Mouse (Mus musculus) embryonic facial prominence, embryonic 12.5 days (tissue): ENCODE measurements at regions not wholly inside any gene's neighbourhood (a gene's known extent, or its start where the extent isn't known, plus 50 kb on each side); places are given as distances from the start of the nearest gene placed in this dataset.
"Not testable (repeated sequence)": the region's sequence is repeated elsewhere in the genome, so short reads cannot be mapped to it uniquely, and the experiment has no call there.

ENCODE experiments used
- ATAC-seq: fragments of 200-750 bp; cut with Nextera tagmentation; 2 replicates; pipeline ENCODE4 v1.8.0; 2017; ENCODE audit not compliant: insufficient number of reproducible peaks, insufficient read depth, low FRiP score, low TSS enrichment
- H3K27ac ChIP-seq: fragments of 300-500 bp; sonication (generic); 2 replicates; pipeline ENCODE4 v1.5.1; 2016; ENCODE audit warnings: mild to moderate bottlenecking
- H3K27me3 ChIP-seq: fragments of 300-500 bp; sonication (generic); 2 replicates; pipeline ENCODE4 v1.6.1; 2016; ENCODE audit warnings: mild to moderate bottlenecking, moderate library complexity
- H3K36me3 ChIP-seq: fragments of 300-500 bp; sonication (generic); 2 replicates; pipeline ENCODE4 v1.6.1; 2016; ENCODE audit warnings: mild to moderate bottlenecking
- H3K4me1 ChIP-seq: fragments of 300-500 bp; sonication (generic); 2 replicates; pipeline ENCODE4 v1.6.1; 2016
- H3K4me2 ChIP-seq: fragments of 300-500 bp; sonication (generic); replicated peaks from 2 replicates; pipeline ENCODE4 v1.6.1; 2016; ENCODE audit warnings: mild to moderate bottlenecking, moderate library complexity
- H3K4me3 ChIP-seq: fragments of 300-500 bp; sonication (generic); 2 replicates; pipeline ENCODE4 v1.5.1; 2016; ENCODE audit warnings: mild to moderate bottlenecking
- H3K9ac ChIP-seq: fragments of 300-500 bp; sonication (generic); 2 replicates; pipeline ENCODE4 v1.6.1; 2016; ENCODE audit warnings: mild to moderate bottlenecking, moderate library complexity
- H3K9me3 ChIP-seq: fragments of 300-500 bp; sonication (generic); 2 replicates; pipeline ENCODE4 v1.6.1; 2016; ENCODE audit warnings: mild to moderate bottlenecking, moderate library complexity
- WGBS: fragments of 180-500 bp; shearing (Covaris S2); methylation state at CpG from one replicate; pipeline ENCODE4 v1.1.7; 2016; 5-methylcytosine and 5-hydroxymethylcytosine counted together

DNA sequence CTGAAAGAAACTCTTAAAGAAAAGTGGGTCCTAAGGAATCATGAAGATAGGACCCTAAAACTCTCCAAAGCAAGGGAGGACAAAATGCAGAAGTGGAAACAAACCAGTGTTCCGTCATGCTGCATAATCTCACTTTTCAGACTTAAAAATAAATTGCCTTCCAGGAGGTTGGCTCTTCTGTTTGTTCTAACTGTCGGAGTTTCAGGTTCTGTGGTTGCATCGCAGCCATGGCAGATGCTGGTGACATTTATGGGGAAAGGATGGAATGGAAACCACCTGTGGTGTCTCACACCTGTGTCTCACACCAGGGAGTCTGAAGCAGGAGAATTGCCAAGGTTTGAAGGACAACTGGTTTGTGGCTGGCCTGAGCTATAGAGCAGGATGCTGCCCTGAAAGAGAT, 50.9 kb upstream of the Hivep1 start:
- 76% methylated on average over 3 of the region's 3 CpGs for WGBS

DNA sequence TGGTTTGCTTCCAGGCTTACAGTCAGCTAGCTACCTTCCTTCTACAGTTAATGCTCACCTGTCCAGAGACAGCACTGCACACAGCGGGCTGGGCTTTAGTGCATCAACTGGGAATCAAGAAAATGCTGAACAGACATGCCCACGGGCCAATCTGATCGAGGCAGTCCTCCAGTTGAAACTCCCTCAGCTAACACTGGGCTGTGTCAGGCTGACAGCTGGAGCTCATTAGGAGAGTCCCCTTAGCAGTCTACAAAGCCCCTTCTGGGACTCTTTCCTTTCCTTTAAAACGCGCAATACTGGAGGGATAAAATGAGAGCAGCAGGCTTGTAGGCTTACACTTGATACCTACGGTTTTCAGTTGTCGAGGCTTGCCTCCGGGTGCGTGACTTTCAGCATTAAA, 53.9 kb upstream of the Hivep1 start:
- H3K4me3 ChIP-seq, result 0 out of 2 replicates have a peak overlapping the region, but pooled peaks have one; percentile 5
- WGBS, result 15% methylated on average over 9 of the region's 9 CpGs
- peaks cover 14% of the 10 kb centered on the region; the same call in 1 of the 2 replicates for H3K4me1 ChIP-seq
- no peaks in the 10 kb centered on the region for H3K36me3 ChIP-seq
- ATAC-seq, result peak; percentile 85; the same call in 1 of the 2 replicates
- H3K27ac ChIP-seq, result peak overlapping the region; percentile 25; the same call in 1 of the 2 replicates
- H3K9ac ChIP-seq, result no peak overlapping the region
- no peaks in the 10 kb centered on the region for H3K9me3 ChIP-seq
- peak overlapping the region; percentile 34 for H3K4me2 ChIP-seq
- H3K27me3 ChIP-seq, result no peaks in the 10 kb centered on the region

More for the DNA sequence above, 50.9 kb upstream of the Hivep1 start:
- Histone ChIP-seq H3K27ac (no peak overlapping the region), H3K36me3 (no peaks in the 10 kb centered on the region), H3K9me3 (no peaks in the 10 kb centered on the region), H3K4me1 (peaks cover 14% of the 10 kb centered on the region; the same call in 1 of the 2 replicates), H3K4me2 (no peak overlapping the region), H3K4me3 (no peak overlapping the region), H3K9ac (no peak overlapping the region), H3K27me3 (no peaks in the 10 kb centered on the region)
- ATAC-seq, result no peak

DNA sequence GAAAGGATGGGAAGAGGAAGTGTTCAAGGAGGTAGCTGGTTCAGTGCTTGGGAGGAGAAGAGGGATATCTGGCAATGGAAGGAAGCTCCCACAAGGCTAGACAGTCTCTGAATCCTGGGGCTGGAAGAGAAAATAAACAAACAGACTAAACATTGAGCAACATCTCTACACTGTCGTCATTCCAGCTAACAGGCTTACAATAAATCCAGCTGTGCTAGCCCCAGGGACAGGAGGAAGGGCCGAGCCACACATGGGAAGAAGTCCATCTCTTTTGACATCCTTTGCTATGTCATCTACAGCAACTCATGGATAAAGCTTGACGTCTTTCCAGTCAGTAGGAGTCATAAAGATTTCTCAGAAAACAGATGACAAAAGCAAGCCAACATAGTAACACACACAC, 57.7 kb upstream of the Hivep1 start:
- WGBS, result 57% methylated on average over 3 of the region's 3 CpGs
- peaks cover 14% of the 10 kb centered on the region; the same call in 1 of the 2 replicates for H3K4me1 ChIP-seq

DNA sequence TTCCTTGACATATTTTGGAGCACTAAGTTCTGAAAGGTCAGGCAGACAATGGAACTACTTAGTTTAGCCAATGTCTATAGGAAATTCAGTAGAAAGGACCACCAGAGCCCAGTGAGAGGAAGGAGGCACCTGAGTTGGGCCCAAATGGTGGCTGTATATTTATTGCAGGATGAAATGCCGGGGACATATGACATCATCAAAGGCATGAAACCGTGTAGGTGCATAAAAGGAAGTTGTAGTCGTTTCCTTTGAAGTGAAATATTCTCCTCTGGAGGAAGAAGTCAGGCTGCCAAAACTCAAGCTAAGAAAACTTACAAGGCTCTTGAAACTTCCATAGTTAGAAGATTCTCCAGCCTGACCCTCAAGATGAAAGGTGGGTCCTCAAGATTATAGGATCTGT, 75.9 kb upstream of the Hivep1 start:
- Histone ChIP-seq H3K9me3 (no peaks in the 10 kb centered on the region), H3K36me3 (no peaks in the 10 kb centered on the region), H3K4me2 (no peak overlapping the region), H3K27me3 (no peaks in the 10 kb centered on the region), H3K4me3 (no peak overlapping the region), H3K4me1 (no peaks in the 10 kb centered on the region), H3K27ac (no peak overlapping the region), H3K9ac (no peak overlapping the region)
- WGBS, result 76% methylated on average over 3 of the region's 3 CpGs
- no peak for ATAC-seq

More for the DNA sequence above, 57.7 kb upstream of the Hivep1 start:
- Histone ChIP-seq H3K9me3 (no peaks in the 10 kb centered on the region), H3K4me2 (no peak overlapping the region), H3K4me3 (no peak overlapping the region), H3K36me3 (no peaks in the 10 kb centered on the region), H3K27me3 (no peaks in the 10 kb centered on the region), H3K27ac (no peak overlapping the region), H3K9ac (no peak overlapping the region)
- no peak for ATAC-seq

DNA sequence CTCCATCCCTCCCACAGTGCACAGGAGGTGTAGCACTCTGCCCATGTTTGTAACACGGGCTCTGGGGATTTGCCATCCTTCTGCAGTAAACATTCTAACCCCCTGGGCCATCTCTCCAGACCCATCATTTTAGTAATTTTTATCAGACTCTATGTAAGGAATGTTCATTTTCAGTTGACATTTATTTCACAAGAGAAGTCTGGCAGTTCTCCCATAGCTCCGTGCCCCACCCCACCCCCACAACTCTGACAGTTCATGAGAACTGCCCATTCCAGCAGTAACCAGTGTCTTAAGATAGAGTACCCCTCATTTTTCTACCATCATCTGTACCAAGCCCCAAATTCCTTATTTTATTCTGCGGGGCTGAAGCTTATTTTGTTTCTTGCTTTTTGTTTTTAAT, 88.9 kb upstream of the Hivep1 start:
- ATAC-seq, result no peak
- Histone ChIP-seq H3K9me3 (no peaks in the 10 kb centered on the region), H3K36me3 (no peaks in the 10 kb centered on the region), H3K4me1 (no peaks in the 10 kb centered on the region), H3K27ac (no peak overlapping the region), H3K4me2 (no peak overlapping the region), H3K4me3 (no peak overlapping the region), H3K27me3 (no peaks in the 10 kb centered on the region), H3K9ac (no peak overlapping the region)
- 75% methylated on average over 3 of the region's 3 CpGs for WGBS

GRCm38 (mm10) chr13:41960960-41961359, 90.9 kb upstream of the Hivep1 start:
- H3K9me3 ChIP-seq, H3K4me2 ChIP-seq, H3K27ac ChIP-seq, ATAC-seq, H3K27me3 ChIP-seq, H3K4me3 ChIP-seq, H3K36me3 ChIP-seq, H3K9ac ChIP-seq, H3K4me1 ChIP-seq: not testable (repeated sequence)
- WGBS, result 81% methylated on average over 3 of the region's 3 CpGs

DNA sequence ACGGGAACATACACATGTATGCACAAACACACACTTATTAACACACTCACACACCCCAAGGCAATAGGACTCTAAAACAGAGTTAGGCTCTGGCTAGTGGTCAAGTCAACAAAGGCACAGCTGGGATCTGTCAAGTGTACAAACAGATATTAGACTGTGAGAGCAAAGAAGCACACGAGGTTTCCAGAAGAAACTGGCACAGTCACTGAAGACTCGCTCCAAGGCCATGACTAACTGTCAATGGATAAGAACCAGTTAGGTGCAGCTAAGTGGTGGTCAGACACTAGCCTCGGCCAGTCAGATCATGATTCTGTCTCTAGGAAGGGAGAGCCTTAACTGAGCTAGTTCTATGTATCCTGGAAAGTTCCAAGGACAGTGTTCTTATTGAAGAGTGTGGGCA, 93.9 kb upstream of the Hivep1 start:
- 78% methylated on average over 4 of the region's 4 CpGs for WGBS
- H3K36me3 ChIP-seq, result no peaks in the 10 kb centered on the region
- no peaks in the 10 kb centered on the region for H3K4me1 ChIP-seq
- H3K9me3 ChIP-seq, result no peaks in the 10 kb centered on the region
- no peak overlapping the region for H3K27ac ChIP-seq
- no peak for ATAC-seq
- H3K9ac ChIP-seq, result no peak overlapping the region
- H3K27me3 ChIP-seq, result no peaks in the 10 kb centered on the region
- H3K4me2 ChIP-seq, result no peak overlapping the region
- no peak overlapping the region for H3K4me3 ChIP-seq

- no peak overlapping the region for H3K27ac ChIP-seq
- no peak overlapping the region for H3K4me2 ChIP-seq
- no peak for ATAC-seq
- H3K27me3 ChIP-seq, result no peaks in the 10 kb centered on the region
- H3K36me3 ChIP-seq, result no peaks in the 10 kb centered on the region
- H3K4me1 ChIP-seq, result no peaks in the 10 kb centered on the region
- H3K9ac ChIP-seq, result no peak overlapping the region
- no peak overlapping the region for H3K4me3 ChIP-seq
- H3K9me3 ChIP-seq, result no peaks in the 10 kb centered on the region
- 86% methylated on average over 4 of the region's 4 CpGs for WGBS
Measured at GRCm38 (mm10) chr13:41955884-41956283, 95.9 kb upstream of the Hivep1 start.

GRCm38 (mm10) chr13:41955198-41955597, 96.6 kb upstream of the Hivep1 start:
- WGBS, result 78% methylated on average over 3 of the region's 3 CpGs
- Histone ChIP-seq H3K27me3 (no peaks in the 10 kb centered on the region), H3K4me3 (no peak overlapping the region), H3K9ac (no peak overlapping the region), H3K4me2 (no peak overlapping the region), H3K27ac (no peak overlapping the region), H3K4me1 (no peaks in the 10 kb centered on the region), H3K9me3 (no peaks in the 10 kb centered on the region), H3K36me3 (no peaks in the 10 kb centered on the region)
- no peak for ATAC-seq

DNA sequence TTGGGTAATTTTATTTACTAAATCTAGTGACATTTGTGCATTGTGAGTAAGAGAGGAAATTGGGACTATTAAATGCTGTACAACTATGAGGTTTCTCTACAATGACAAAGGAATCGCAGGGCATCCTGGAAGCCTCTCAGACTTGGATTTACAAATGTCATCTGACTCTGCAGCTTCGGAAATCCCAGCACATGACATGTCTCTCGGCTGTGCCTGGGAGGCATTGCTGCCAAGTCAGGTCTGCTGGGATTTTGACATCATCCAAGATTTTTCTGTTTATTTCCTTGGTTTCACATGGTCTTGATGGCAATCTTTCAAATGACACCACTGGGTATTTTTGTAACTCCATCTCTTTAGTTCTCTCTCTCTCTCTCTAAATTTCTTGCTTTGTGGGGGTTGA, 99.4 kb upstream of the Hivep1 start:
- WGBS, result 55% methylated on average over 3 of the region's 3 CpGs
- H3K9ac ChIP-seq, result no peak overlapping the region
- no peaks in the 10 kb centered on the region for H3K27me3 ChIP-seq
- H3K4me2 ChIP-seq, result no peak overlapping the region
- ATAC-seq, result no peak
- H3K4me1 ChIP-seq, result no peaks in the 10 kb centered on the region
- no peak overlapping the region for H3K4me3 ChIP-seq
- H3K27ac ChIP-seq, result no peak overlapping the region
- no peaks in the 10 kb centered on the region for H3K9me3 ChIP-seq
- no peaks in the 10 kb centered on the region for H3K36me3 ChIP-seq

DNA sequence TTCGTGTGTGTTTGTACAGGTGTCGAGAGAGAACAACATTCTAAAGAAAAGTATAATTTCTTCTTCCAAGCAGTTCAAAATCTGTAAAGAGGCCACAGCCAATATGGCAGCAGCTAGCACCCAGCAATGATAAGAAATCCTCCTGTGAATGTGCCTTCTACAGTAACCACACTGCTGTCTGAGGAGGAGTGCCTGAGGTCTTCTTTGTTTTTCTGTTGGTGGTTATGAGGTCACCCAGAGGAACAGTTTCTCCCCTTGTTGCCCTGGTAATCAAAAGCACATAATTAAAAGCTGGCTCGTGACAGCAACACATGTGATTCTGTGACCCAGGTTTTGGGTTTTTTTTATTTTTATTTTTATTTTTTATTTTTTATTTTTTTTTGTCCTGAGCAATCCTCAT, 100.8 kb upstream of the Adtrp start:
- Histone ChIP-seq H3K9me3 (no peaks in the 10 kb centered on the region), H3K4me3 (no peak overlapping the region), H3K9ac (no peak overlapping the region), H3K4me2 (no peak overlapping the region), H3K4me1 (no peaks in the 10 kb centered on the region), H3K27me3 (no peaks in the 10 kb centered on the region), H3K36me3 (no peaks in the 10 kb centered on the region), H3K27ac (no peak overlapping the region)
- WGBS, result 73% methylated on average over 3 of the region's 3 CpGs
- no peak for ATAC-seq

DNA sequence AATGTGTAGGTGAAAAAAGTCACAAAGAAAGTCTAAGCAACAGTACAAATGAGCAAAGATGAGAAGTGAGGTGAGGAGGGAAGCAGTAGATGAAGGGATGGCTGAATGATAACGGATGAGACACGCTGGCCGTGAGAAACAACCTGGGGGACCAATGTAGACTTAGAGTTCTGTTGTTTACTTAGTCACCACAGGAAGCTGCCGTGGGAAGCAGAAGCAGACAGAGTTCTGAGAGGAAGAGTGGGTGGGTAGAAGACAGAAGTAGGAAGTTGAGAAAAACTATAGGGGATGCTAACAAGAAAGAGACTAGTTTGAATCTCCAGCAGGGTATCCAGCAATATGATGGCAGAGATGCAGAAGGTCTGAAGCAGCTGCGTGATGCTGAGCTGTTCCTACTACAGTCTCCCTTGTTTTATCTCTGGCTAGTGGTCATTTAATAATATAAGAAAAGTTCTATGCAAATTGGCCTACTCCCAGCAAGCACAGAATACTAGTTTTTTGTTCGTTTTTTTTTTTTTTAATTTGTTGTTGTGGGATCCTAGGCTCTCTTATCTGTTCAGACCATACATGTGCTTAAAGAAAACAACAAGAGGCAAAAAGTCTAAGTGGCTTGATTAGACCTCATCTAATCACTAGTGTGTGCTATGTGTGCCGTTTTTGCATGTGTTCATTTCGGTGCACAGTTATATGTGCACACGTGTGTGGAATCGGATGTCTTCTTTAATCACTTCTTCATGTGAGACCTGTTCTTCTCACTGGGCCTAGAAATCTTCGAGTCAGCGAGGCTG, 85.0 kb upstream of the Adtrp start:
- Histone ChIP-seq H3K27me3 (no peaks in the 10 kb centered on the region), H3K4me3 (no peak overlapping the region), H3K9me3 (no peaks in the 10 kb centered on the region), H3K9ac (no peak overlapping the region), H3K36me3 (no peaks in the 10 kb centered on the region), H3K4me1 (no peaks in the 10 kb centered on the region), H3K4me2 (no peak overlapping the region), H3K27ac (no peak overlapping the region)
- 79% methylated on average over 12 of the region's 12 CpGs for WGBS
- ATAC-seq, result no peak
